Mouse (Mus musculus): ENCODE results near the gene Olfr691. TPM values are rescaled to one million over a fixed set of nuclear protein-coding genes. Genes with fewer than 3 reads are reported as not detected.

Olfr691 gene
- 0.24 and 0.31 TPM in 2 replicates for polyA plus RNA-seq (2015; fragmentation: Nextera tagmentation; extraction: Ambion mirVana)

DNA sequence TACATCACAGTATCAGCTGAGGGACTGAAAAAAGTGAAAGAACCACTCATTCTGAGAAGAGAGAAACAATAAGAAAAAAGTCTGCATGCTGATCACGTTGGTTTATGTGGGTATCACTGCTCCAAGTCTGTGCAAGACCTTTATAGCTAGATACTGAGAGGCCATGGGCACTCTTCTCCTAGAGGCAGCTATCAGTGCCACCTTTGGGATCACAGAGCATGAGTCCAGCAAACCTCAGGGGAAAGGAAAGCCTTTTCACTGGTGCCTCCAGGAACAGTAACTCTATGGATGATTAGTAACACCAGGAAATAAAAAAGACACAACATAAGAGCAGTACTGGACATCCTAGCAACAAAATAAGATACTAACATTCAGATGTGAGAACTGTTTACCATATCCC lies at the start of gene Olfr691:
TSS of gene Olfr691 (minus strand) at position 101 of the 400 bp plus-strand sequence.

DNA sequence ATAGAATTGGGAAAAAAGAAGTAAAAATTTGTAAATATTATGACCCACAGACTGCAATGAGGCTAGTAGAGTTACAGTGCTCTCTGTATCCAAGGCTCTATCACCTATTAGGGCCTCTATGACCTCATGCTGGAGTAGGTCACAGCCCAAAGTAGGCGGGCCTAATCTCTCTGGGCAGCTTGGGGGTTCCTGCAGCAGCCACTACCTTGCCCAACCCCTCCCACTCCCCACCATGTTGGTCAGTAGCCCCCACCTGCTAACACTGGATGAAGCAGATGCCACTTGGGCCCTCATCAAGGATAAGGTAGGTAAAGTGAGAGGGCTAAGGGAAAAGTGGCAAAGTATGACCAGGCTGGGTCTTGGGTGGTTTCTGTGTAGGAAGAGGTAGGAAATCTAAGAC lies 32.8 kb upstream of the Olfr691 start, which contains the start of gene Gm5901:
TSS of gene Gm5901 (plus strand) at position 173 of the 400 bp plus-strand sequence.

DNA sequence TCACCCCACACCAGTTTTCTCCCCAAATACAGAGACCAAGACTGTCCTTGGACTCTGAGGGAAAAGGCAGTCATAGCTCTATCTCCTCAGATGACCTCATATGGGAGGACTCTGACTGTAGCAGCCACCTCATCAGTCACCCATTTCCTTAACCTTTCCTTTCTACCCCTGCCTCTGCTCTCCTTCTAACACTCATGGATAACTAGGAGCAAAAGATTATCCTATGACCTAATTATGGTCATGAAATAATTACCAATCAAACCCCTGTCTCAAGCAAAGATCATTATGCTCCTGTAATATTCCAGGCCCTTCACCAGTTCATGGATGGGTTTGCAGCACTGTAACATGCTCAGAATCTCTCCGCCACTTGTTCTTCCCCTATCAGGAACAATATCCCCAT lies 25.9 kb upstream of the Olfr691 start, which contains the start of gene Olfr692:
TSS of gene Olfr692 (plus strand) at position 301 of the 400 bp plus-strand sequence.

DNA sequence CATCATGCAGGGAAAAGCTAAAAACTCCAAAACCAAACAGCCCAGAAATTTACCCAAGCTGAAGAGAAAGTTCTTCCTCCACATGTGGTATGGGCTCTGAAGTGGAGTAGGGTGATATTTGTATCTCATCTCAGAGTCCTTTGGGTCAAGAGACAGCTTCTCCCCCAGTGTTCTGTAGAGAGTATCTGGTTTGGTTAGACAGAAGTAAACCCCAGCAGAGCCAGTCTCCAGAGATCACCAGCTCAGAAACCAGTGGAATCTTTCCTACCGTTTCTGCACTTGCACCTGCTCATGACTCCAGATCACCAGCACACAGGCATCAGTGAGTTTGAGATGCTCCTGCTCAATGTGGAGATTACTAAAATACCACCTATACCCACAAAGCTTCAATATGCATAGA lies 8.1 kb downstream of the Olfr691 start, which contains the start of gene Olfr690:
TSS of gene Olfr690 (minus strand) at position 101 of the 400 bp plus-strand sequence.

DNA sequence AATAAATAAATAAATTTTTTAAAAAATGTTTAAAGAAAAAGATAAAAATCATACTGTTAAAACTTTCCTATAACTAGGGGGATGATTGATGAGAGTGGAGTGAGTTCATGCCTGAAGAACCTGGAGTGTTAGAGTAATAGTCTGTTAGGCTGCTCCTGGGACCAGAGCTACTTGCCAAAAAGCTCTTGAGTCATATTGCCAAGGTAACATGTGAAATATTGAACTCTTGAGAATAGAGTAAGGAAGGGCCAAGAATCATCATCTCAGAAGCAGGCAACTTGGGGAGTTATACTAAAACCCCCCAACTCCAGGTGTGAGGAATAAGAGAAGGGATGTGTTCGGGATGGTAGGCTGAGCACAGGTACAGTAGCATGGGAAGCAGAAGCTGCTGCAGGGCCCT lies 31.2 kb downstream of the Olfr691 start, which contains the start of gene Olfr689:
TSS of gene Olfr689 (plus strand) at position 301 of the 400 bp plus-strand sequence.

DNA sequence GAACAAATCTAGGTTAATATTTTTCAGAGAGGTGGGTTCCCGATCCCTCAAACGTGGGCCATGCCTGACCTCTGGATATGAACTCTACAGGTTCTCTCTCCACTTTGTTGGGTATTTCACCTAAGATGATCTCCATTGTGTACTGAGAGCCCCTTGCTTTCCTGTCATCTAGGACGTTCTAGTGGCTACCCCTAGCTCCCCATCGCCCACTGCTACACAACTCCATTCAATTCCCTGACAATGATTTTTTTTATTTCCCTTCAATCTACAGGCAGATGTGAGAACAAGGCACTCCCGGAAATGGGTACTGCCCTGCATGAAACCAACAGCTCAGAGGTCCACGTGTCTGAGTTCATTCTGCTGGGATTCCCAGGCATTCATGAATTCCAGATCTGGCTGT lies 54.3 kb downstream of the Olfr691 start, which contains the start of gene Olfr688:
TSS of gene Olfr688 (plus strand) at position 301 of the 400 bp plus-strand sequence.

Other genes starting within 250 kb of the Olfr691 start
- gene Olfr680-ps1, start 249.5 kb downstream of the Olfr691 start, polyA plus RNA-seq (2015; fragmentation: Nextera tagmentation; extraction: Ambion mirVana): not detected in 2 replicates
- not detected in 2 replicates for gene Olfr681, start 225.4 kb downstream of the Olfr691 start, polyA plus RNA-seq (2015; fragmentation: Nextera tagmentation; extraction: Ambion mirVana)
- not detected in 2 replicates for gene Olfr683, start 195.3 kb downstream of the Olfr691 start, polyA plus RNA-seq (2015; fragmentation: Nextera tagmentation; extraction: Ambion mirVana)
- gene Olfr684, start 178.6 kb downstream of the Olfr691 start, polyA plus RNA-seq (2015; fragmentation: Nextera tagmentation; extraction: Ambion mirVana): not detected in 2 replicates
- gene Olfr685, start 156.3 kb downstream of the Olfr691 start, polyA plus RNA-seq (2015; fragmentation: Nextera tagmentation; extraction: Ambion mirVana): not detected in 2 replicates
- not detected in 2 replicates for gene Olfr686, start 134.8 kb downstream of the Olfr691 start, polyA plus RNA-seq (2015; fragmentation: Nextera tagmentation; extraction: Ambion mirVana)
- gene Olfr688, start 54.2 kb downstream of the Olfr691 start, polyA plus RNA-seq (2015; fragmentation: Nextera tagmentation; extraction: Ambion mirVana): not detected in 2 replicates
- gene Olfr689, start 31.1 kb downstream of the Olfr691 start, polyA plus RNA-seq (2015; fragmentation: Nextera tagmentation; extraction: Ambion mirVana): 0.19 TPM in 1 of 2 replicates, not detected in the other
- gene Olfr690, start 8.2 kb downstream of the Olfr691 start, polyA plus RNA-seq (2015; fragmentation: Nextera tagmentation; extraction: Ambion mirVana): not detected in 2 replicates
- gene Olfr692, start 26.0 kb upstream of the Olfr691 start, polyA plus RNA-seq (2015; fragmentation: Nextera tagmentation; extraction: Ambion mirVana): not detected in 2 replicates
- not detected in 2 replicates for gene Gm5901, start 32.8 kb upstream of the Olfr691 start, polyA plus RNA-seq (2015; fragmentation: Nextera tagmentation; extraction: Ambion mirVana)
- gene Fam160a2, start 57.8 kb upstream of the Olfr691 start, polyA plus RNA-seq (2015; fragmentation: Nextera tagmentation; extraction: Ambion mirVana): 29.2 and 36.0 TPM in 2 replicates
- 0.13 and 0.18 TPM in 2 replicates for gene Cnga4, start 62.3 kb upstream of the Olfr691 start, polyA plus RNA-seq (2015; fragmentation: Nextera tagmentation; extraction: Ambion mirVana)
- 7.7 and 8.3 TPM in 2 replicates for gene Cckbr, start 83.5 kb upstream of the Olfr691 start, polyA plus RNA-seq (2015; fragmentation: Nextera tagmentation; extraction: Ambion mirVana)
- 51.8 and 63.3 TPM in 2 replicates for gene Cavin3, start 140.0 kb upstream of the Olfr691 start, polyA plus RNA-seq (2015; fragmentation: Nextera tagmentation; extraction: Ambion mirVana)
- 97.1 and 101 TPM in 2 replicates for gene Smpd1, start 212.1 kb upstream of the Olfr691 start, polyA plus RNA-seq (2015; fragmentation: Nextera tagmentation; extraction: Ambion mirVana)
- gene Apbb1, start 239.4 kb upstream of the Olfr691 start, polyA plus RNA-seq (2015; fragmentation: Nextera tagmentation; extraction: Ambion mirVana): 260 and 295 TPM in 2 replicates

All from neural tube, postnatal 0 days (tissue).